Mouse (Mus musculus) heart, adult 2 months (tissue): ENCODE measurements around the gene Map2k5.

Experiments used
- CTCF ChIP-seq: fragments of 200-600 bp; IDR thresholded peaks from 2 replicates; pipeline ENCODE4 v1.8.1; 2022; ENCODE audit warnings: antibody characterized with exemption, mild to moderate bottlenecking, moderate library complexity
- EP300 ChIP-seq: fragments of 200-500 bp; IDR thresholded peaks from 2 replicates; pipeline ENCODE4 v1.6.1; 2011; ENCODE audit warnings: low read depth, low read length, control low read depth; ENCODE audit not compliant: insufficient read depth
- POLR2A ChIP-seq: fragments of 200-500 bp; IDR thresholded peaks from 2 replicates; pipeline ENCODE4 v1.6.1; 2011; ENCODE audit warnings: mild to moderate bottlenecking, low read depth, low read length, control low read depth; ENCODE audit not compliant: insufficient read depth

GRCm38 (mm10) chr9:63284392-63284791 is 93.3 kb downstream of the Map2k5 start:
- no peak for TF ChIP-seq EP300
- no peak for TF ChIP-seq POLR2A
- TF ChIP-seq CTCF, result no peak
